Mouse (Mus musculus): Measurements from ENCODE around the gene Parva.

Parva gene

GRCm38 (mm10) chr7:112614046-112614790 is 186.9 kb downstream of the Parva start:
- DNase-seq: peak in 1 of 2 experiments; percentile 40

DNA sequence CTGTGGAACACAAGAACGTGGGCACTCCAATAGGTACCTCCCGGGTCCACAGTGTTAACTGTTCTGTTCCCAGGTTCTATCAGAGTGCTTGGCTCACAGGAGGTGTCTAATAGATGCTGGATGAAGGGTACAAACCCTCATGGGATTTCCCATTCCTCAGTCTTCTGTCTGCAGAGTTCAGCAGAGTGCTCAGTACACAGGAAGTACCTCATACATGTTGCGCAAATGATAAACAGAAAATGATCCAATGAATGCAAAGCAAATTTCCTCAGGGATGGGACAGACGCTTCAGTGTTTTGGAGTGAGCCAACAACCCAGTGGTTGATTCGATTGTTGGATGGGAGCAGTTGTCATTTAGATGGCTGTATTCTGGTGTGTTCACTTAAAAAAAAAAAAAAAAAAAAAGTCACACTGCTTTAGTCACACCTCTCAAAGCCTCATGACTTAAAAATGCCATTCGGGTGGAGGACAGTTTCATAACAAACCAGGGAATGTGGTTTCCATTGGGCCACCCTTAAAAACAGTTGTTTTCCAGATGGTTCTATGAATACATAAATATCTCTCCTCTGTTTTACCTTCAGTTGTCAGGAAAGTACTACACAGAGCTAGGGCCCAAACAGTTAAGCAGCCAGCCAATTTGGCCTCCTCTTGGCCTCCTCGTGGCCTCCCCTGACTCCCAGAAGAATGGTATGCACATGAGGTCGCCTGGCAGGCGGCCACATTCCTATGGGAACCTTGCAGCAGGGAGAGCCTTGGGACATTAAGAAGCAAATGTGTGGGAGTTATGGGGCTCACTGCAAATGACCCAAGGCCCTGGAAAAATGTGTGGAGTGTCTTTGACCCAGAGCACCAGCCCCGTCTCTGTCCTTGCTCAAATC is 187.7 kb downstream of the Parva start:
- DNase-seq: peak; percentile 70 to 85

GRCm38 (mm10) chr7:112620322-112621179 is 193.2 kb downstream of the Parva start:
- no peak for DNase-seq

DNA sequence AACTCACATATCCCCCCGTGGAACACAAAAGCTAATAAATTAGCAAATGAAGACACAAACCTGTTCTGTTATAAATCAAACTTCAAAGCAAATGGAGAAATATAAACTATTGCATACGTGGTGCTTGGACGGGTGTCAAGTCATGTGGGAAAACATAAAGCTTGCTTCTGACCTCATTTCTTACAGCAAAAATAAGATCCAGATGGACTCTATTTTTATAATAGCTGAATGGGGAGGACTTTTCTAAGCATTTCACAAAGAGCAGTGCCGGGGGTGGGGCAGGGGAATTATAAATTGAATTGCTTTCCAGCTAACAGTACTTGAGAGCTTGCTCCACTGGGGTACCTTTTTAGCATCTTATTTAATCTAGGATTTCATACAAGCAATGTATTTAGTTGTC is 200.2 kb downstream of the Parva start:
- no peak for DNase-seq

- DNase-seq: no peak
Measured at GRCm38 (mm10) chr7:112634505-112635213, 207.4 kb downstream of the Parva start.

DNA sequence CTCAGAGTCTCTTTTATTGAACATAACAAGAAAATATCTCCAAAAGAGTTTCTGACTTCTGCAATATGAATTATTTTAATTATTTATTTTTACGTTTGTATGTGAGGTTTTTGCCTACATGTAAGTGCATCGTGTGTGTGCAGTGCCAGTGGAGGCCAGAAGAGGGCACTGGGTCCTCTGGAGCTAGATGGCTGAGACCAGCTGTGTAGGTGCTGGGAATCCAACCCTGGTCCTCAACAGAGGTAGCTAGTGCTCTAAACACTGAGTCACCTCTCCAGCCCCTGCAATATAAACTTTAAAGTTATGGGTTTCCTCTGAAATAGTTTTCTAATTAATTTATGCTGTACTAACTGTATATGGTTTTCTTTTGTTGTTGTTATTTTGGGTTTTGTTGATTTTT is 208.6 kb downstream of the Parva start:
- DNase-seq: no peak
